Mouse (Mus musculus): ENCODE results near the gene Smad3.

Gene Smad3

GRCm38 (mm10) chr9:63658970-63659371 lies 98.8 kb downstream of the Smad3 start:
- peak; percentile 41 for DNase-seq

DNA sequence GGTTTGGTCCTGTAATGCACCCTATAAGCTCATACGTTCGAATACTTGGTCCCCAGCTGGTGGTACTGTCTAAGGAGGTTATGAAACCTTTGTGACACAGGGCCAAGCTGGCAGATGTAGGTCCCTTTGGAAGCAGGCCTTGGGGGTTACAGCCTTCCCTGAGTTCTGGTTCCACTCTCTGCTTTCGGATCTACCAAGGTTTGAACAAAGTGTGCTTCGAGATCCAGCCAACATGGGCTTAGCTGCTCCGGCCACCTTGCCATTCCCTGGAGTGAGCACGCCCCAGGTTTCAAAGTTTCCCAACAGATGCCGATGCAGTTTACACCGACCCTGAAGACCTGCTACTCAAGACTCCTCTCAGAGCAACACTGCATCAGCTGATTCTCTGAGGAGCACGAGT lies 99.4 kb downstream of the Smad3 start:
- DNase-seq, result no peak

DNA sequence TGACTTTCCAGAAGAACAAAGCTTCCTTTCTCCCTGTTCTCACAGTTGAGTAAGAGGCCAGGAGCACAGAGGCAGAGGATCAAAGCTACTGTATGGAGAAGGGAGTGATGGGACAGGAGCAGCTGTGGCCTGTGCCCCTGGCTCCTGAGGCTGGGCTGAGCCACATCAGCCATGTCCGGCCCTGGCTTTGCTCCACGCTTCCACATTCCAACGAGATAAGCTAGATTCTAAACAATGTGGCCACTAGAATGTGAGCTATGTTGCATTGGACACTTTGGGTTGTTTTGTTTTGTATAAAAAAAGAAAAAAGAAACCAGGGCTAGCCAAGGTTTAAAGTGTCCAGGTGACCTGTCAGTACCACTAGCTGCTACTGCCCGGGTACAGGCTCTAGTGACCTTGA lies 100.6 kb downstream of the Smad3 start:
- DNase-seq, result no peak

- DNase-seq, result no peak
These were observed 102.7 kb downstream of the Smad3 start for GRCm38 (mm10) chr9:63655092-63655491.

DNA sequence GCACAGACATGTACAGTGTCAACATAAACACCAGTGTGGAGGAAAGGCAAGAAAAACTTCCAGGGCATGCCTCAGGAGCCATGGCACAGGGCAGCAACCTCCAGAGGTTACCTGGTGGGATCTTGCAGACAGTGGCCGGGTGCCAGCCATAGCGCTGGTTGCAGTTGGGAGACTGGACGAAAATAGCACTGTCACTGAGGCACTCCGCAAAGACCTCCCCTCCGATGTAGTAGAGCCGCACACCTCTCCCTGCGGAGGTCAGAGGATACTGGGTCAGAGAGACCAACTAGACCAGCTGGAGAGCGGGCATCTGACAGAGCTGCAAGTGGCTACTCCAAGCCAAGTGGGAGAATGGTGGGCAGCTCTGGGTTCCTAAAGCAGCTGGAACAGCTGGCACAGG lies 103.2 kb downstream of the Smad3 start:
- no peak for DNase-seq

GRCm38 (mm10) chr9:63653666-63654065 lies 104.1 kb downstream of the Smad3 start:
- DNase-seq, result no peak

GRCm38 (mm10) chr9:63651594-63651993 lies 106.2 kb downstream of the Smad3 start:
- no peak for DNase-seq

GRCm38 (mm10) chr9:63650905-63651304 lies 106.9 kb downstream of the Smad3 start:
- no peak for DNase-seq

GRCm38 (mm10) chr9:63649841-63650545 lies 107.8 kb downstream of the Smad3 start:
- DNase-seq, result no peak

GRCm38 (mm10) chr9:63648520-63648918 lies 109.3 kb downstream of the Smad3 start:
- DNase-seq, result no peak

GRCm38 (mm10) chr9:63647581-63648519 lies 109.9 kb downstream of the Smad3 start:
- no peak for DNase-seq

- no peak for DNase-seq
These were observed 112.7 kb downstream of the Smad3 start for GRCm38 (mm10) chr9:63645084-63645483.

- DNase-seq, result no peak
These were observed 113.8 kb downstream of the Smad3 start for GRCm38 (mm10) chr9:63644011-63644410.

GRCm38 (mm10) chr9:63641983-63642646 lies 115.7 kb downstream of the Smad3 start:
- DNase-seq, result no peak

DNA sequence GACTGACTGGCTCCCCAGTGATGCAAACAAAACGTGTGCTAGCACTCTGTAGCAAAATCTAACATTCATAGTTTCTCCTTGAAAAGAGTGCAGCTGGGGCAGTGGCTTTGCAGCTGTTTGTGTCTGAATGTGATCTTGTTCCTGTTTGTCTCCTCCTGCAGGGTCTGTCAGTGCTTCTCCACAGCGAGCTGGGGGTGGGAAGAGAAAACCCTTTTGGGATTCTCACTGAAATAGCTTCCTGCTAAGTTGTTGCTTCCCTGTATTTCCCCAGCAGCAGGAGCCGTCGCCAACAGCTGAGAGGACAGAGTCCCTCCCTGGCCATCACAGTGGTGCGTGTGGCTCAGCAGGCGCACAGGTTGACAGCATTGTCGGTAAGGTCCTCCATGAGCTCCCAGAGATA lies 121.7 kb downstream of the Smad3 start:
- no peak for DNase-seq

DNA sequence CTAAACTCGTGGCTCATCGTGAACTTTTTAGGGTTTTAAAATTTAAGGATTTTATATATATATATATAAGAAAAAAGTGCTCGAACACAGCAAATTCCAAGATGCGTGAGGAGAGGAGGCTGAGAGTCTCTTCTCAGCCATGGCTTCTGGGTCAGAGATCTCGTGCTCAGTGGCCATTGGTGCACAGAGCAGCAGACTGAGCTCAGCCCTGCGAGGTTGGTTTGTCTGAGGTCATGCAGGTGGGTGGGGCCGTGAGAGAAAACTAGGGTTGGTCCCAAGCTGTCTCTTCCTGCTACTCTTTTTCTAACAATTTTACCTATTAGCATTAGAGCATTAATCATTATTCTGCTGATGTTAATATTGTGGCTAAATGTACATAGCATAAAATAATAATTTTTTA lies 124.5 kb downstream of the Smad3 start:
- DNase-seq, result no peak

- DNase-seq, result no peak
These were observed 124.9 kb downstream of the Smad3 start for GRCm38 (mm10) chr9:63632924-63633323.

DNA sequence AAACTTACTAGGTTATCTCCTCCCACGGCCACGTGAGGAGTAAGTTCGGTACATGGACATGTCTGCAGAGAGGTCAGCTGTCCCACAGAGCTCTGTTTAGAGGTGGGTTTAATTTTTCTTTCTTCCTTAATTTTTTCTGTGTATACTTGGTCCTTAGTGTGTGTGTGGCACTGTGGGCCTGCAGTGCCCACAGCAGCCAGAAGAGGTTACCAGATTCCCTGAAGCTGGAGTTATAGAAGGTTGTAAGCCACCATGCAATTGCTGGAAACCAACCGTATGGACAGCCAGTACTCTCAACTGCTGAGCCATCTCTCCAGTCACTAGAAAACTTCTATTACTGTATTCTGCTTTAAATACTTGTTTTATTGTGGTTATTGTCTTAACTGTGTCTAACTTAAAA lies 125.7 kb downstream of the Smad3 start:
- no peak for DNase-seq

GRCm38 (mm10) chr9:63625090-63625756 lies 132.6 kb downstream of the Smad3 start:
- no peak for DNase-seq

DNA sequence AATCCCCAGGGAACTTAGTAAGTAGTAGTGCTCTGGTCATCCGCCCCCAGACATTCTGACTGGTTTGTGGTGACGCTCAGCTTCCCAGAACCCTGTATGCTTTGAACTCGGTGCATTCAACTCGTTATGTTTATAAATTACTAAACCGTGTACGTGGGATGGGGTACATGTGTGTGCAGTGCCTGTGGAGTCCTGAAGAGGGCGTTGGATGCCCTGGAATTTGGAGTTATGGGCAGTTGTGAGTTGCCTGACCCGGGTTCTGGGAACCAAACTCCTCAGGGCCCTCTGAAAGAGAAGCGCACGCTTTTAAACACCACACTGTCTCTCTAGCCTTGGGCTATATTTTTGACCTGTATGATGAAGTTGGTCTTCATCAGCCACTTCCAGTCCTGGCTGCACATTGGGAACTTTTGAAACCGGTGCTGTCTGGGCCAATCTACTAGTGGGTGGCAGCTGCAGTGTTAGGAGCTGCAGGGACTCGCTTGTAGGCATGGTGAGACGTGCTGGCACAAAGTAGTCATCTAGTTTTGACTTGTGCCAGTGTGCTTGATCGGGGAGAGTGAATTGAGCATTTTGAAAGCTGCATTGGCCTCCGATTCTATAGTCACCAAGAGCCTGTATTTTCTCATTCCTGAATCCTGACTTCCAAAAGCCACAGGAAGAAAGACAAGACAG lies 133.8 kb downstream of the Smad3 start:
- DNase-seq, result no peak

DNA sequence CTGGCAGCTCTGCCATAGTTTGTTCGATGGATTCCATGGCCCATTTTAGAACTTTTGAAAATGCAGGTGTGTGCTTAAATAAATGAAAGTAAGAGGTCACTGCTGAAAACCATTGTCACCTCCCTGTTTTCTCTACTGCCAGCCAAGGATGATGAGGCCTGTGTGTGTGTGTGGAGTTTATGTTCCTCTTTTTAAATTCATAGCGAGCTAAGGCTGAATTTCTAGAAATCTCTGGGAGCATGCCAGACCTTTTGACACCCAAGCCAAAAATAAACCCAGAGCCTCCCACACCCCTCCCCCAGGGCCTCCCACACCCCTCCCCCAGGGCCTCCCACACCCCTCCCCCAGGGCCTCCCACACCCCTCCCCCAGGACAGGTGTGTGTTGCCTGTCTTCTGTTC lies 139.8 kb downstream of the Smad3 start:
- no peak for DNase-seq
